Mouse (Mus musculus): ENCODE data around the gene Rbm28. TPM values are rescaled to one million over a fixed set of nuclear protein-coding genes. Genes with fewer than 3 reads are reported as not detected.

Gene Rbm28
- 10 to 100 TPM; 16.7 to 19.0 TPM for total RNA-seq (2021)
- long read RNA-seq, experiment 1, full-length matches to known transcripts = 17 of 20 reads
- long read RNA-seq, experiment 1, partial matches to known transcripts = 2 of 20 reads
- long read RNA-seq, experiment 1, other reads (novel, unspliced or antisense) = 1 of 20 reads
- long read RNA-seq, experiment 2, full-length matches to known transcripts = 7 of 12 reads
- long read RNA-seq, experiment 2, partial matches to known transcripts = 4 of 12 reads
- long read RNA-seq, experiment 2, other reads (novel, unspliced or antisense) = 1 of 12 reads

DNA sequence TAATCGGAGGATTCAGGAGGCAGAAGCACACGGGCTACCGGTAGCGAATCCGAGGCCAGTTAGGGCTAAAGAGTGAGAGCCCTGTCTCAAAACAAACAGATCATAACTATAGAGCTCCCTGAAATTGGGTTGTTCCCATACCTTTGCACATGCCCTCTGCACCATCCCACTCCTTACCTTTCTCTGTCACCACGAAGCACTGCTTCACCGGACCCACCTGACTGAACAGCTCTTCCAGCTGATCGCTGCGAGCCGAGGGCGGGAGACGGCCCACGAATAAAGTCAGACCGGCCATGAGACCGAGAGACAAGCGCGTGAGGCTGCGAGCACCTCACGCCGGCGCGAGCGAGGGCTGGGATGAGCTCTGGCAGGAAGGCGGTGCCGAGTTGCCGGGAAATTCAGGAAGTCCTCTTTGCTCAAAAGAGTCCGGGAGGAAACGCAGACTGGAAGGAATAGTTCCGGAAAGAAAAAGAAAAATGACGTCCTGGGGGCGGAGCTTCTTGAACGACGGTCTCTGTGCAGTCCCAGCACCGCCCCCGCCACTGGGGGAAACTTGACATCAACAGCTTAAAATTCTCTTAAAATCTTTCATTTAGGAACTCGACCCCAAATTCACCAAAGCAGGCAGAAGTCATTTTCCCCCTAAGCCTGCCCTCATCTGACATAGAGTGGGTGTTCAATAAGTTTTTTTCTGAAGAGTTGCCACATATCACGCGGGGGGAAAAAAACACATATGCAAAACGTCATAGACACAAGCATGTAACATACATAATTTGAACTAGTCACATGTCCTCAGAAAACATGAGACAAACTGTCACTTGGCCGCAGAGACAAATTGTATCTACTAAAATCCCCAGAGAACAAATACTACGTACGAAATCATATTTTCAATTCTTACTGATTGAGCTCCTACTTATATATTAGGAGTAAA is at the start of gene Rbm28:
Gene Rbm28, minus strand, starts transcription at position 693 of the 931 bp plus-strand sequence.
- peak; percentile 76 for DNase-seq

DNA sequence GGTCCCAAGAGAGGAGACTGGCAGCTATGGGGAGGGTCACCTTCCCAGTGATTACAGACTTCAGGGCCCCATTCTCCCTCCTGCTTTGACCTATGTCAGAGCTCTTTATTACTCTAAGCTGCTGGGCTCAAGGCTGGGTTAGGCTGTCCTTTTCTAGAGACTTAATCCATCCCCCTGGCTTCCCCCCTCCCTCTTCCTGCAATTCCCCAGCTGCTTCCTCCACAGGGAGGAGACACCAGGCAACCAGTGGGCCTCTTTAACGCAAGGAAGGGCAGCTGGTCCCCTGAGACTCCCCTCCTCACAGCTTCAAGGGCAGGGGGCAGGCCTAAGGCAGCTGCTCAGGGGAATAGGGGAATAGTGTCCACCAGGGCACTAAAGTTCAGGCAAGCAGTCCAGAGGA is 49.4 kb upstream of the Rbm28 start:
- DNase-seq = no peak

DNA sequence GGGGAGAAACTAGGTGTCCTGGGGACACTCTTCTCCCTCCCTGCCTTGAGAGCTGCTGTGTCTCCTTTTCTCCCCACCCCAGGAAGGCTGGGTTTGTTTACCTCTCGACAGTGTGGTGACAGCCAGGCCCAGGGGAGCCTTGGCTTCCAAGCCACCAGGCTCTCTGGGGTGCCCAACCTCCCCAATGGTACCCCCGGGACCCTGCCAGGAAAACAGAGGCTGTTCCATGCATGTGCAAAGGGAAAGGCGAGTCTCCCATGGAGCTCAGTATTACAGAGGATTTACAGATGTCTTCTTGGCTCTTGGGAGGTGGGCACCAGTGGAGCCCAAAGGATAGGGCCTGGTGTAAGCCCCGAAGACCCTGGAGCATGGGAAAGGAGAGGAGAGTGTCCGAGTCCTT is 48.6 kb upstream of the Rbm28 start:
- DNase-seq = no peak

DNA sequence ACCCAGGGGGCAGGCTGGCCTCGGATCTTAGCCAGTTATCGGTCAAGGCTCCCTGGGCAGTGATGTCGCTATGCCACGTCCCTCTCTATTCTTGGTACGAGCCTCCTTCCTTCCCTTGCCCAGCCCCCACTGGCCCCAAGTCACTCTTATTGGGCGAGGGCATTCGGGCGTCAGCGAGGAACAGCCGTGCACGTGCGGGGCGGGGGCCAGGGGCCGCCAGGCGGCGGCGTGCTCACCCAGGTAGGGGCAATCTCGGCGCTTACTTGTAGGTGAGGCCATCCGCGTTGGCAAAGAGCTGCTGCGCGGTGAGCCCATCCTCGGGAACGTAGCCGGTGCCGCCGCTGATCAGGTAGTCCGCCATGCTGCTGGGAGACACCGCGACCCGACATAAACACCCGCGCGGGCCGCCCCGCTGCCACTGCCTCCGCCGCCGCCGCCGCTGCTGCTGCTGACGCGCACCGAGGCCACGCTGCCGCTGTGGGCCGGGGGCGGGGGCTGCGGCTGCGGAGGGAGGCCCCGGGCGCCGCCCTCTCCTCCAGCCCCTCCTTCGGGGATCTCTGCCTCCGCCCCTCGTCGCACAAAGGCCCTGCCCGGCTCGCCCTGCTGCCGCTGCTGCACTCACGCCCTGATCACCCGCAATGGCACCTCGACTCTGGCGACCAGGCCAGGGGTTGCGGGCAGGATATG is 47.1 kb upstream of the Rbm28 start:
- DNase-seq = peak; percentile 72

DNA sequence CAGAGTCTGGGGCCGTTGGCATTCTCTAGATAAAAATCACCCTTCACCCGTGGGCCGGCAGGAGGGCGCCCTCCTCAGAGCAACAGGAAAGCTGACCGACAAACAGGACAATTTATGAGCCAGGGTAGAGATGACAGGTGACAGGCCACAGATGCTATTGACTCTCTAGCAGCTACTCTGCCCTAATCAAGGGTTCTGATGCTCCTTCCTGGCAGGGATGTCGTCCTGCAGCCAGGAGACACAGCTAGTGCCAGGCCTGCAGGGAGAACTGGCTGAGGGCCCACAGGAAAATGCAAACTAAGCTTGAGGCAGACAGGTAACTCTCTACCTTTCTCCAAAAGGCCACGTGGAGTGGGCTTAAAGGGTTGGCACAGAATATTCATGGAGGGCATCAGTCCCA is 46.3 kb upstream of the Rbm28 start:
- no peak for DNase-seq

DNA sequence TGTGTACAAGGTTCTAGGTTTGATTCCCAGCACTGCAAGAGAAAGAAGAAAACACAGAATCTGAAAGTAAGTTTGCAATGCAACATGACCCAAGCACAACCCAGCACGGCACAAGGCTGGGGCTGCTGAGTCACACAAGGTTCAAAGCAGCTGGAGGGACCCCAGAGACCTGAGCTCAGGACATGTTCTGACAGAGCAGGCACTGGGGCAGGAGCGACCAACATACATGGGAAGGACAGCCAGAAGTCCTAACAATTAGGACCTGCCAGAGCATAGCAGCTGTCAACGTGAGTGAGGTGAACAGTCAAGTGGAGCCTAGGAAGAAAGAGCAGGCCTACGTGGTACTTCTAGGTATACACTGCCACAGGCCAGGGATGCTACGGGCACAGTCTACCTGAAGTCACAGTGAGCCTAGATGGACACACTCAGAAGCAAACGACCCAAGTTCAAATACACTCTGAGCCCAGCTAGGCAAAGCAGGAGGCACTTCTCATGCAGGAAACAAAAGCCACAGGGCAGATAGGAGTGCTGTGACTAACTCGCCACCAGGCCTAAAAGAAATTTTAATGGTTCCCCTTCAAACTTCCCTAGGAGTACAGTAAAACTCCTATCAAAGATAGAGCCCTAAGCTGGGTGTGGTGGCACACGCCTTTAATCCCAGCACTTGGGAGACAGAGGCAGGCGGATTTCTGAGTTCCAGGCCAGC is 45.6 kb upstream of the Rbm28 start:
- no peak for DNase-seq

DNA sequence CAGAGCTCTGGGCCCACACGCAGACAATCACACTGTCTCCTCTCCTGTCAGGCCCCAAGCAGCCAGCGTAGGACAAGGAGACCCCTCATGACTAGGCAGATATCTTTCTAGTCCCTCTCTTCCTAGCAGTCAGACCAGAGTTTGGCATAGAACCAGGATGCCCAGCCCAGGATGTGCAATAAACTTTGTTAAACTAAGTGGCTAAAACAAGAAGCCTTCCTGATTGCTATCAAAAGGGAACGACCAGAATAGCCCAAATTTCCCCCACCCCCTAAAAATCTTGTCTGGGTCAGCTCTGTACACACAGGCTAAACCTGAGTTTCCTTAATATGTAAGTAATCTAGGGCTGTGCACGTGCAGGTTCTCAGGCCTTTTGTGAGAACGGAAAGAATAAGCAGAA is 43.4 kb upstream of the Rbm28 start:
- DNase-seq = no peak

DNA sequence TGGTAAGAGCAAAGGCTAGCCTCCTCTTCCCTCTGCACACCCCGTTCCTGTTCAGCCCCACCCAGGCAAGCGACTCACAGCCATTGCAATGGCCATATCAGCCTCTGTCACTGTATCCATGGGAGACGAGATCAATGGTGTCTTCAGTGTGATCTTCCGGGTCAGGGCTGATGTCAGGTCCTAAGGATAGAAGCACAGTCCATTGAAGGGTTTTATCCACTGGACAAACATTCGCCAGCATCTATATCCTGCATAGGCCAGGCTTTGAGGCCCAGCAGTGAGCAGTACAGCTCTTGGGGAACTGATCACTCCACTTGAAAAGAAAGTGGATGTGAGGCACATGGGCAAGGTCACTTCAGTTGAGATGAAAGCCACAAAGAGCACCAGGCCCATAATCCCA is 42.2 kb upstream of the Rbm28 start:
- DNase-seq = no peak

DNA sequence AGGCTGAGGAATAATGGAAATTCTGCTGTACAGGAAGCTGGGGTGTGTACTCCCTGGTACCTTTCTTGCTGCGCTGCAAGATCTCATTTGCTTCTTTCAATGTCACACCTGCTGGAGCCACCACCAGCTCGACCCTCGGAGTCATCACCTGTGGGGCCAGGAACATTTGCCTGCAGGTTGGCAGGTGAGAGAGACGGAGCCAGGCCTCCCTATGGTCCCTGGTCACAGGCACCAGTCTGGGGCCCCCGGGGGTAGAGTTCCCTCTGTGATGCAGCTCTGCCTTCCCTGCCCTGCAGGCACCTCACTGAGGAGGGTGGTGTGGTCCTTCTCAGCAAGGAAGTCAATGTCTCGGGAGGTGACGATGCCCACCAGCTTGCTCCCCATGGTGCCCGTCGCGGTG is 41.2 kb upstream of the Rbm28 start:
- DNase-seq = no peak

DNA sequence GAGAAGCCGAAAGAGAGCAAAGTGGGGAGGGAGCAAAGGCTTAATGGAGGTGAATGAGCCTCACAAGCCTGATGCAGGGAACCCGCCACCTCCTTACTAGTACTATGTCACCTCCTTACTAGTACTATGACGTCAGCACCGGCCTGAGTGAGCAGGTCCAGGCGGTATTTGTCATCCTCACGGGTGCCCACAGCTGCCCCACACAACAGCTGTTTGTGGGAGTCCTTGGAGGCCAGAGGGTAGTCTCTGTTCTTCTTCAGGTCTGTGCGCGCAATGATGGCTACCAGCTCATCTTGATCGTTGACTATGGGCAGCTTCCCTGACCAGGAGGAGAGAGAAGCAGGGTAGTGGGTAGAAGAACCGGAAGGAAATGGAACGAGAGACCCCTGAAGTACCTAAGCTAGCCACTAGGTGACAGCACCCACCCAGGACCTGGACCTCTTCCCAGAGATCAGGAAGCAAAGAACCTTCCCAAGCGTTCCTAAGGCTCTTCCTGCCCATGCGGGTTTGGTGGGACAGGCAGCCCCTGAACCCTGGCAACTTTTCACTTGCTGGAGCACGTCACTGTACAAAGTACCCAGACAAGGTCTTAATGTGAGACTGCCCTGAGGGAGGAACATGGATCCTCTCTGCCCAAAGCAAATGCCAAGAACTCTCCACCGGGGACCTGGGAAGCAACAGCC is 40.3 kb upstream of the Rbm28 start:
- DNase-seq = peak; percentile 60

DNA sequence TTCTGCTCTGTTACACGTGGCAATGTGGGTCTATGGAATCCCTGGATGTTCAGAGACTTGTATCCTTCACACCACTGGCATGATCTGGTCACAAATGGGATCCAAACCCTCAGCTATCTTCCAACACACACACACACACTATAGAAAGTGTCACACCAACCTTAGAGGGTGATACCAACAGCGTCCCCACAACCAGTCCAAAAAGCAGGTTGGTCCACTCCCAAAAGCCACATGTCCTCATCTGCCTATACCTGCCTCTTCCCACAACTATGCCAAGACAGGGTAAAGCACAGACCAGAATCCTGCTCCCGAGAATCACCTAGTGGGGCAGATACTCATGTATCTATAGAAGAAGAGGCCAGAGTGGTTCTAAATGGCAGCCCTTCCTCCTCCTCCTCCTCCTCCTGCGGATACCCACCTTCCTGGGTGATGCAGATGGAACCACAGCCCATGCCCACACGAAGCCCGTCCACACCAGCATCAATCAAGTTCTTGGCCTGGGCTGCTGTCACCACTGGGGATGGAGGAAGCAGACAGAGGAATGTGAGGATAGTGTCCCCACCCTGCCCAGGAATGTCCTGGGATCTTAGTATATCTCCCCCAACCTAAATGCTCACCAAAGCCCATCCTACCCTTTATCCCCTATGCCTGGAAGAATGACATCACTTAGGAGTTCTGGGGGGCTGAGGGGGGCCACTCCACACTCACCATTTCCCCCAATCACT is 39.2 kb upstream of the Rbm28 start:
- no peak for DNase-seq

DNA sequence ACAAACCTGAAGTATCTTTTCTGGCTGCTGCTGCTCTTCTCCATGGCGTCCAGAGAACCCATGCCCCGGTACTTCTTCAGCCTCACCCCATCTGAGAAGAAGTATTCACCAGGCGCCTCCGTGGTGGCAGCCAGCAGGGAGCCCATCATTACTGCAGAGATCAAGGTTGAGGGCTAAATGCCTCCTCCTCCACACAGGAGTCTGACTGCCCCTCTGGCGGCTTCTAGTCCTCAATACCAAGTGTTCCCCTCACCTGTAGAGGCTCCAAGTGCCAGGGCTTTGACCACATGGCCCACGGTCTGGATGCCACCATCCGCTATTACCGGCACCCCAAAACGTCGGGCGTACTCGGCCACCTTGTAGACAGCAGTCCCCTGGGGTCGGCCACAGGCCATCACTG is 38.3 kb upstream of the Rbm28 start:
- DNase-seq = no peak

DNA sequence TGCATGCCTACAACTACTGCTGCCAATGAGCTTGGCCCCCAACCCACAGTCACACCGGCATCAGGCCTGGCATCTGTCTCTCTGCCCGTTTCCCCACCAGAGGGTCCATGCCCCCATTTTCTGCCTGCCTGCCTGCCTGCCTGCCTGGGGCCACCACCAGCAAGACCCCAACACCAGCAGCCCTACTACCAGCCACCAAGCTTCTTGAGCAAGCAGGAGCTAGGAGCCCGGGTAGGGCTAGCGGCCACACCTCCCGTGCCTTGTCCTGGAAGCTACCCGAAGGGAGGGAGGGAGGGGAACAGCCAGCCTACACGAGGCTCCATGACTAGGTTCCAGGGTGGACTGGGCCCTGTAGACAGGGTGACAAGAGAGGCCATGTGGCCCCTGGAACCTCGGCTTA is 37.2 kb upstream of the Rbm28 start:
- no peak for DNase-seq

DNA sequence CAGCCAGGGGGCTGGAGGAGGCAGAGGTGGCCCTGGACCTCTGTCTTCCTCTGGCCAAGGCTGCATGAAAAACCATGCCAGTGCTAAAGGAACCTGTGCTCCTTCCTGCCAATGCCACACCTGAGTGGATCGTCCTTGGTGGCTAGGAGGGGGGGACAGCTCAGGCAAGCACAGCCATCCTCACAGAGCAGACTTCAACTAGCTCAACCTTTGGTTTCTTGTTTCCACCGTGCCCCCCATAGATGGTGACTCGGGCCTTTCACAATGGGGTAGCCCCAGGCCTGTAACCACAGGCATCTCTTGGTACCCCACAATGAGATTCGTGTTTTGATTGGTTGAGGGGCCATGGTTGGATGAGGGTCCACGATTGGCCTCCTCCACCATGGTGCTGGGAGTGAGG is 36.5 kb upstream of the Rbm28 start:
- no peak for DNase-seq

DNA sequence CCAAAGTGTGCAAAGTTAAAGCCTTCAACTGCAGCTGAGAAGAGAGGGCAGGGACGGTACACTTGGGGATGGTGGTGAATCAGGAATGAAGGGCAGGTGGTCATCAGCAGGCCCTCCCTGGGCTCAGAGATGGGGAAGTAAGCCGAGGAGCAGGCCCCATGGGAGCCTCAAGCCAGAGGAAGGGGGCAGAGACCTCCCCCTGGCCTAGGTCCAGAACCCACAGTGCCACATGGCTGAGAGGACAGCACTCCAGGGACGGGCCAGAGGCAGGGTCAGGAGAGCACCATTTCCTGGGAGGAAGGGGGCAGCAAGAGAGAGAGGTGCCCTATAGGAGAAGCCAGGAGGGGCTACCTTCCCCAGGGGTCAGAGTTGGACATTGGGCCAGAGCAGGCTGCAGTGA is 35.7 kb upstream of the Rbm28 start:
- no peak for DNase-seq

DNA sequence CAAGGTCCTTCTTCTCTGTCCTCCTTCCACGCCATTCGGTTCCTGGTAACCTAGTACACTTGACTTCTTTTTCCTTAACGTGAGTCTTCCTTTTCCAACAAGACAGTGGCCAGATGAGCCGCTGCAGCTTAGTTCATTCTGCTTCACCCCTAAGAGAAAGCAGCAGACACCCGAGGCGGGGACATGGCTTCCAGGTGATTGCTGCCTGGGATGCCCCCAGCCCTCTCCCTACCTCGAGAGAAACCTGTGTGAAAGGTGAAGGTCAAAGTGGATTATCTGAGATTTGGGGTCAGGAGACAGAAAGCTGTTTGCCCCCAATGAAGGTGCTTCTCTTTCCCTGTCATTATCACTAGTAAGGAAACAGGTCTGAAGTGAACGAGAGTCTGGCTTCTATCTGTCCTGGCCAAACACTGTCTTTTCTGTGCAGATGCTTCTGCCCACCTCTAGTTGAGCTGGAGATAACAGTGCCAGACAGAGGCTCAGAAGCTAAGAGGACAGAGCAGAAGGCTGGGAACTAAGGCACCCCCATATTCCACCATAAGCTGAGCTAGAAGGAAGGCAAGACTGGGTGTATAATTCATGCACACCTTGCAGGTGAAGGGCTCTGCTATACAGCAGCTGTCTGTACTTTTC is 34.5 kb upstream of the Rbm28 start:
- no peak for DNase-seq

DNA sequence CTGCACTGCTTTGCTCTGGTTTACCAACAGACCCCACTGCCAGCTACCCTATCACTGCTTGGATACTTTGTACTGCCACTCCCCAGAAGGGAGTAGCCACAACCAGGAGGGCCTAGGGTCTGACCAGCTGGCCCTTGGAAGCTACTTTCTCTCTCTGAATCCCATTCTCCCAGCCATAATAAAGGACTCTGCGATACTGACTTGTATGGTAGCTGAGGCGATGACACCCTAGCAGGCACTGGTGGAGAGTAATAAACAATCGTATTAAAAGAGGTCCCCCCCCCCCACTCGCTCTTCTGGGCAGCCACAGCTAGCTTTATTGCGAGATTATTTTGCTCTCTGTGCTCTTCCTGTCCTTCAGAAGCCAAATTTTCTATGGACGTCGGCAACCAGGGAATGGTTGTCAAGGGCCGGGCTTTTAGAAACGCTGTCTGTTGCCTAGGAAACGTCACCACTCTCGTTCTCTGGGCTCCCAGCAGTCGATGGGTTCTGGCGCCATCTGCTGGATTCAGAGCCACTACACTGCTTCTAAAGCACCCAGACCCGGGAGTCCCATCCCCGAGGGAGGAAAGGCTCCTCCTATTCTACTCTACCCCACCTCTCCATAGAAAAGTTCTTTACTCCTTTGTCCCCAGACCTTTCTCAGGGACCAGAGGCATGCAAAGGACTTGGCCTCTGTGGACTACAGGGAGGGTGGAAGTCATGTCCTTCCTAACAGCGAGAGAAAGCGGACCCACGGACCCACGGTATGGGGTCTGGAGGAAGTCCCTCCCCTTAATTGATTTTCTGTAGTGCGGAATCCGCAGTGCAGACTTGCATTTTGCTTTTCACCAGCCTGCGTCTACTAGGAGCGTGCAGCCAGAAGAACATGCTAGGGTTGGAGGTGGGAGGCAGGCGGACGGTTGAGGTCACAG is 33.8 kb upstream of the Rbm28 start:
- peak; percentile 88 for DNase-seq

DNA sequence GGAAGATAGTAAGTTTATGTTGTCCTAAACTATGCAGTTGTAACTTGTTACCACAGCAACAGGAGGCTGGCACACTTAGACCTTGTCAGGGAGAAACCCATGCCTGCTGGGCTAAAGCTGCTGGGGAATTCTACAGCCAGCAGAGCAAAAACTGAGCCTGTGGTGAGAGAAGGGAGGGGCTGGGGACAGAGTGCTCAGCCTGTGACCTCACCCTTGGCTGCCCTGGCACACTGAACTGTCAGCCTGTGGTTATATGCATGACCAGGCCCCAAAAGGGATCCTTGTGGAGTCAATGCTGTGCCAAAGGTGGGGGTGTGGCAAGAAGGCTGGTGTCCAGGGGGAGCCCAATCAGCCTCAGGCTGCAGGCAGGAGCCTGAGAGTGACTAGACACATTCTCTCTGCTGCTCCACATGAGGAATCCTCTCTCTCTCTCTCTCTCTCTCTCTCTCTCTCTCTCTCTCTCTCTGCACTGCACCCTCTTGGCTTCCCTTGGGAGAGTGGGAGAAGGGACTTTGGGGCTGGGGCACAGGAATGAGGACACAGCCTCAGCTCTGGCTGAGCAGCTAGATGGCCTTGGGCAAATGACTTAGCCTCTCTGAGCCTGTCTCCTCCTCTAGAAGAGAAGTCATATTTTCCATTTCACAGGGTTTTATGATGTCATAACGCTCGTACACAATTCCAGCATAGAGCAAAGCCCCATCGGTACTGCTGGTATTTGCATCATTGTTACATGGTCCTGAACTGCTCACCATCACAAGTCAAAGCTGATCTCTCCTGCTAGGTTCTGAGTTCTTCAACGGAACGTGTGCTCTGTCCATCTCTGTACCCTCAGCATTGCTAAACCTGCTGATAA is 31.3 kb upstream of the Rbm28 start:
- DNase-seq = no peak

DNA sequence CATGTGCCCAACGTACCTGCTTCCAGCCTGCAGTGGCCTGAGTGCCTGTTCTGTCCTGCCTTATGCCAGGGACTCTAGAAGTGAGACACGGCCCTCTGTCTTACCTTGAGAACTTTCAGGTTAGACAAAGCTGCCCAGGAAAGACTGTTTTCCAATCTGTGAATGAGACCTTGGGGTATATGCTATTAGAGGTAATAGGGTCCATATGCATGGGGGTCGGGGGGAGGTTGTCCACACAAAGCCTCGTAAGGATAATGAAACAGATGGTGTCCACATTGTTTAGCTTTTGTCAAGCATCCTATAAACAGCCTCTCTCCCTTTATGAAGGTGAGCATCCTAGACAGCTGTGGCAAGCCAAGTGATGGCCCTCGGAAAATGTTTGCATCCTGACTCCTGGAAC is 30.3 kb upstream of the Rbm28 start:
- DNase-seq = no peak
